Mouse (Mus musculus) cerebellum, adult 18-20 months (tissue): ENCODE results near the gene Msln.
"Not testable (repeated sequence)": the region's sequence is repeated elsewhere in the genome, so short reads cannot be mapped to it uniquely, and the experiment has no call there.

Source experiments
- DNase-seq, 2 experiments: peaks; one replicate each; pipeline ENCODE4 v3.0.0; 2021

Msln gene

GRCm38 (mm10) chr17:25769331-25769730 lies 15.2 kb upstream of the Msln start:
- no peak for DNase-seq

GRCm38 (mm10) chr17:25765886-25766285 lies 11.7 kb upstream of the Msln start:
- no peak for DNase-seq

GRCm38 (mm10) chr17:25762591-25762990 lies 8.4 kb upstream of the Msln start:
- no peak for DNase-seq

GRCm38 (mm10) chr17:25761561-25761970 lies 7.4 kb upstream of the Msln start:
- no peak for DNase-seq

DNA sequence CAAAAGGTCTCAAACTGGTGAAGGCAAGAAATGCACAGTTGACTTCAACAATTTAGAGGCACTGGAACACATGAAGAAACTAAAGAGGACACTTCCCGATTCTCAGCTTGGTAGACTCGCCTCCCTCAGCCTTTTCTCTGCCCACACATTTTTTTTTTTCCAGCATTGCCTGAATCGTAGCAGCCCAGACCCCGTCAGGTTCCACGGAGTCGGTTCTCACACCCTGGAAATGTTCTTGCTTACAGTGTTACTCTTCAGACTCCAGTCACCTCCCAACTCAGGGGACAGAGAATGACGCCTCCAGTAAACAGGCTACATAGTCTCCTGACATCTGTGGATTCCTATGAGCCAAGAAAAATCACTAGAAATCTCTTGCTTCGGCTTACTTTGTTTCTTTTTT lies 6.0 kb upstream of the Msln start:
- DNase-seq = no peak

- no peak for DNase-seq
Measured at GRCm38 (mm10) chr17:25757691-25758090, 3.5 kb upstream of the Msln start.

DNA sequence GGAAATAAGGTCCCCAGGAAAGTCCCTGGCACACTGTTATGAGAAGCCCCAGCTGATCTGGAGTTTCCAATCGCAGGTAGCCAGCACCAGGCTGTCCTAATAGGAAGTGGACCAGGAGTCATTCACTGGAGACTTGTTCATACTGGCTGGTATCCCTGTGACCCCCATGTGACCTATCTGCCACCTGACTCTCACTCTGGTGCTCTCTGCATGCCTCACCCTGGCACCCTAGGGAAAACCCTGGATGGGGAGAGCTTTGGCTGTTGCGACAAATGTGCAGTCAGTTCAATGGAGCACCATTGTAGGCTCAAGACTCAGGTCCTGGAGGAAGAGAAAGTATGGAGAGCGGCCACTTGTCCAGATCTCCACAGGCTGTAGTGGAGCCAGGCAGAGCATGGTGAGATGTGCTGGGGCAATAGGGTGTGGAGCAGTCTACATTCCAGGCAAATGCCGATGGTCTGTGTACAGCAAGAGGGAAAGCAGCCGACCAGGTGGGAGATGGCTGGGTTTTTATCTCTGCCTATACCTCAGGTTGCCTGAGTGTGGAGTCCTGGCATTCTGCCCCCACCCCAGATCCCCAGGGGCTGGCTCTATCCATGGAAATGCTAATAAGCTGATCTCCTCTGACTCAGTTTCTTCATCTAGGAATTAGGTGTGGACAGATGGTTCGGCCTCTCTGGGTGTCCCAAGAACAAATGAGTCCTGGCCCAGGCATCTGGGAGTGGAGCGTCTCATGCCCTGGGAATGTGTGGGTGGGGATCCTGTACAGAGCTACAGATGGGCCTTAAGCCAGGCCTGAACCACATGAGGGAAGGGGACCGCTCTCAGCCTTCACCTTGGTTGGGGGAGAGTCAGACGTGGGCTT lies 2.4 kb upstream of the Msln start:
- no peak for DNase-seq

DNA sequence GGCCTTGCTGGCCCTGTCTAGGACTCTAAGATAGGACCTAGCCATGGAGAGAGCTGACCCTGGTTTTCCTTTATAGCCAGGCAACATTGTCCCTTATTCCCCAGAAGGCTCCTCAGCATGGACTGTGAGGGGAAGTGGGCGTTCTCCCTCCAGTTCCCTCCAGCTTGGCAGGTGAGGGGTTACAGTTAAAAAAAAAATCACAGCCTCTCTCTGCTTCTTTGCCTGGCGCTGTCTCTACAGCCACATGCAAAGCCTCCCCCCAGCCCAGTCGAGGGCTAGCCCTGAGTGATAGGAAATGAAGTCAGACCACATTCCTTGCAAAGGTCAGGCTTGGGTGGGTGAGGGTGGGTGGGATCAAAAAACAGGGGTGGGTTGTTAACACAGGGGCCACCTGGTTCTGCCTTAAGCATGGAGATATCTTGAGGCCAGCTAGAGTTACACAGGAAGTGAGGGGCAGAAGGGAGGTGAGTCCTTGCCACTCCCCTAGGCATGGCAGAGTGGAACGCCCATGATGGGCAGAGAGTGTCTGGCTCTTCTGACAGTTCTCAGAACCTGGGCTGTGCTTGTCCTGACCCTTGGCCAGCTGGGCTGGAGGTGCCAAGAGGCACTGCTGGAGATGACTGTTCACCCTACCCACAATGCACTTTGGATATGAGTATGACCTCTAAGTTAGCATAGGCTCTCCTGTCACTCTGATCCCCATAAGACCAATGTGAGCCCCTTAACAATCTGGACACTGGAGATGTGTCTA lies 1.6 kb upstream of the Msln start:
- DNase-seq = no peak

- DNase-seq = no peak
Measured at GRCm38 (mm10) chr17:25755086-25755485, 908 bp upstream of the Msln start.

GRCm38 (mm10) chr17:25751446-25751845 lies 2.7 kb downstream of the Msln start:
- no peak for DNase-seq

GRCm38 (mm10) chr17:25749314-25749713 lies 4.9 kb downstream of the Msln start:
- no peak for DNase-seq

DNA sequence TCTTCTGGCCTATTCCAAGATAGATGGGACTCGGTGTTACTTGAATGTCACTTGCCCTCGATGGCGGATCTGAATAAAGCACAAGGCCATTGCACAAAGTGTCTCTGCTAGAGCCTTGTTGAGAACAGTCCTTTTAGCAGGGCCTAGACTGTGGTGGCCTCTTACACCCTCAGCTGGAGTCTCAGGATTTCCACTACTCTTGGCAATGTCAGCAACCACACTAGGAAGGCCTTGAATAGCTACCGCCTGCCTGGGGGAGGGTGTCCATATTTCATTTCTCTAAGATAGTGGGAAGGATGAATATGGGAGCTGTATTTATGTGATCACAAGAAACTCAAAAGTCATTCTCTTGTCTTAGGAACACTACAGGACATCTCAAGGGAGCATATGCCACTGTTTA lies 5.9 kb downstream of the Msln start:
- no peak for DNase-seq

- no peak for DNase-seq
Measured at GRCm38 (mm10) chr17:25744311-25744710, 9.9 kb downstream of the Msln start.

DNA sequence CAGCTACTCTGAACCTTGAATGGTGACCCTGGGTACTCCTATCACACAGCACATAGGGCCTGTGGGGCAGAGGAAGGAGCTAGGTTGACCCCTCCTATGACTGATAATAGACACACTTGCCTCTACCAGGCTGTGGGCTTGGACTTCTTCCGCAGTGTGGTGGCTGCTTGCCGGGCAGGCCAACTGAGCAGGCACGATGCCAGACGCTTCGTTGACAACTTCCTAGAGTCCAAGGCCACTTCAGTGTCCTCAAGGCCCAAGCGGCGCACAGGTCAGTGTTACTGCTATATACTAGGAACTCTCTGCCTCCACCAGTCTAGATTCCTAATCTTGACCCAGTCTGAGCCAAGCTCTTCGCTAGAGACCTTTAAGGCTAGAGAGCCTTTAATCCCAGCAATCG lies 10.3 kb downstream of the Msln start:
- DNase-seq = no peak

- not testable (repeated sequence) for DNase-seq
Measured at GRCm38 (mm10) chr17:25741471-25741870, 12.7 kb downstream of the Msln start.

- no peak for DNase-seq
Measured at GRCm38 (mm10) chr17:25738861-25739260, 15.3 kb downstream of the Msln start.

DNA sequence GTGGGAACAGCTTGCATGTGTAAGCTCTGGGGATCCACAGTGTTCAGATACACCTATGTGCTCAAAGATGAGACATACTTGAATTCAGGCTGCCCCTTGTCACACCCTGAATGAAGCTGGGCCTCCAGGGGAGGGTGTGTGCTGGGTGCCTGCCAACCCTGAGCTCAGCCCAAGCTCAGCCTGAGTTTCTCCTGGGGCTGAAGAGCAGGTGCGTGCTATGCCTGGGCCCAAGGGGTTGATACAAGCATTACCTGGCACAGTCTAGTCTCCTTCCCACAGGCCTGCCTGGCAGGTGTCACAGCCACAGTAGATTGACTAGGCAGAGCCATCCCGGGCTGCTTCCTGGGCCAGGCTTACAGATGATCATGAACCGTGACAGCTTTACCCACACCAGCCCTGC lies 18.4 kb downstream of the Msln start, which contains the start of gene Mslnl:
Gene Mslnl (plus strand): TSS at position 298 of the 400 bp plus-strand sequence.
- DNase-seq = no peak

DNA sequence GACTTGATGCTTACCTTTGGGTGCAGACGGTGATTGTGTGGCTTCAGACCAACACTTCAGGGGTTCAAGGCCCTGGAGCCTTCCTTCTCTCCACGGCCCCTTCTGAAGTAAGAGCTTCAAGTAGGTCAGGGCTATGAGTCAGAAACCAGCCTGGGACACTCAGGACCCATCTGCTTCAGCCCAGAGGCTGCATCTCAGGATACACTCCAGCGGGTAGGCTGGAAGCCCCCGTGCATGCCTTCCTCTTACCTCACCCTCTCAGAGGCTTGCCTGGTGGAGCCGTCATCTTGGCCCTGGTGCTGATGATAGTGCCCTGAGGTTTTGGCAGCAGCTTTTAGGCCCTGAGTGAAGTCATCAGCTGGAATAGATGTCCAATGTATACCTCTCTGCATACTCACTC lies 18.9 kb downstream of the Msln start:
- no peak for DNase-seq

DNA sequence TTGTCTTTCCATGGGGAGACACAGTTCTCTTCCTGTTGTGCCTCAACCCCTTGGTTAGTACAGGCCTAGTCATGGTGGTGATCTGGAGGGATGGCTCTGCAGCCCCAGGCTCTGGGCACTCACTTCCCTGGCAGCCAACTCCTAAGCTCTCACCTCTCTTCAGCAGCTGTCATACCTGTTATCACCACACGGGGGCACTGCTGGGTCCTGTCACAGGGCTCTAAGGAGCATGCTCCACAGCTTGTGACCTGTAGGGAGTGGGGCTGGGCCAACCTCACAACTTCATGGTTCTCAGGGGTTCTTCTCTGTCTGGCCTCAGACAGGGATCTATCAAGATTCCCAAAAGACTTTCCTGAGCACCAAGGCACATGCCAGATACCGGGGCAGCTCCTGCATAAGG lies 22.1 kb downstream of the Msln start:
- peak; percentile 87 to 88 for DNase-seq

DNA sequence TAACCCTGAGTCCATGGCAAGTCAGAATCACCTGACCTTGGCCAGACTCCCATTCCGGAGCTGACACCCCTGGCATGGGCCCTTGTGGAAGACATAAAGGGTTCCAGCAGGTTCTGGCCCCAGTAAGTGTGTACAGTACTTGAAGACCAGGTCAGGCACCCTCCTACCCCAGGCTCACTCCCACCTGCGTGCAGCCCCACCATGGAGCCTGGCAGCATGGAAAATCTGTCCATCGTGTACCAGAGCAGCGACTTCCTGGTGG lies 26.2 kb downstream of the Msln start:
- no peak for DNase-seq

DNA sequence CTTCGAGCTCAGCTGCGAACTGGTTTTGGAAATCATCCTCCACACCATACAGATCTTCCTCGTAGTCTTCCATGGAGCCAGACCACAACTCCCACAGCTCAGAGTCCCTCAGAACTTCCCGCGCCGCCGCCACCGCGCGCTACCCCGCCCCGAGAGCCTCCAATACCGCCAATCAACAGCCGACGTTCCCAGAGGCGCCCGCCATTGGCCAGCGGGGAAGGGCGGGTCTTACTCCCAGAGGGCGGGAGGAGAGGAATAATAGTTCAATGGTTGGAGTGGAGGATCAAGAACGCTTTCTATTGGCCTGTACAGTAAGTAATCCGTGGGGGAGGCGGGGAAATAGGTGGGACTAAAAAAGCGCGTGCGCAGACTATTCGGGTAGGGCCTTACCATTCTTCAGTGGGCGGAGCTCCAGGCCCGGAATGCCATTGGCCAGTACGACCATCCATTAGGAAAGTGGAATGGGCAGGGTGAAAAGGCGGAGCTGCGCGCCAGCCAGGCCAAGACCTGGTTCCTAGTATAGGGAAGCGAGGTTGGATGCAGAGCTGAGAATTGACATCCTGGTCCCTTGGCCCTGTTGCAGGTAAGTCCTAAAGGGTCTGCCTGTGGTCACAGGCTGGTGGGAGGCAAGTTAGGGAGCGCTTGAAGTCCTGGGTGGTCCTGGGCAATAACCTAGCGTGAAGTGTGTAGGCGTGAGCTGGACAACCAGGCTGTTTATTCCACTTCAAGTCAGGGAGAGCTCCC lies 26.7 kb downstream of the Msln start, which contains the start of the genes Chtf18 and Rpusd1:
Gene Chtf18 (minus strand): TSS at position 155 of the 744 bp plus-strand sequence.
Gene Rpusd1 (plus strand): TSS at position 406 of the 744 bp plus-strand sequence.
- DNase-seq = peak; percentile 99 to 100

DNA sequence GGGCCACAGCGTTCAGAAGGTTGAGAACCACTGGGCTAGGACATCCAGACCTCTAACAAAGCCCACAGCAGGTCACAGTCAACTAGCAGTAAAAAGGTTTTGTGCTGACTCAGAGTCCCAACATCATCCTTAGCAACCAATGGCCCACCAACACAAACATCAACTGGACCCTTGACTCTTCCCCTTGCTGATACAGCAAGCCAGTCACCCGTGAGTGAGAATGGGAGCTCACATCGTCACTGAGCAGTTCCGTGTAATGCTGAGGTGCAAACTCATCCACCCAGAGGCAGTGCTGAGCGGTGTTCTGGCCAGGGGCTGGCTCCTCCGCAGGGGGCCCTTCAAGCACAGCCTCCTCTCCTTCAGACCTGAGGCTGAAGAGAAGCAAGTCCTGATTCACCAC lies 28.9 kb downstream of the Msln start:
- DNase-seq = no peak

GRCm38 (mm10) chr17:25723919-25724318 lies 30.3 kb downstream of the Msln start:
- DNase-seq = no peak
